8 mouse cellular contexts compared by ENCODE assay signal in the genomic region with DNA sequence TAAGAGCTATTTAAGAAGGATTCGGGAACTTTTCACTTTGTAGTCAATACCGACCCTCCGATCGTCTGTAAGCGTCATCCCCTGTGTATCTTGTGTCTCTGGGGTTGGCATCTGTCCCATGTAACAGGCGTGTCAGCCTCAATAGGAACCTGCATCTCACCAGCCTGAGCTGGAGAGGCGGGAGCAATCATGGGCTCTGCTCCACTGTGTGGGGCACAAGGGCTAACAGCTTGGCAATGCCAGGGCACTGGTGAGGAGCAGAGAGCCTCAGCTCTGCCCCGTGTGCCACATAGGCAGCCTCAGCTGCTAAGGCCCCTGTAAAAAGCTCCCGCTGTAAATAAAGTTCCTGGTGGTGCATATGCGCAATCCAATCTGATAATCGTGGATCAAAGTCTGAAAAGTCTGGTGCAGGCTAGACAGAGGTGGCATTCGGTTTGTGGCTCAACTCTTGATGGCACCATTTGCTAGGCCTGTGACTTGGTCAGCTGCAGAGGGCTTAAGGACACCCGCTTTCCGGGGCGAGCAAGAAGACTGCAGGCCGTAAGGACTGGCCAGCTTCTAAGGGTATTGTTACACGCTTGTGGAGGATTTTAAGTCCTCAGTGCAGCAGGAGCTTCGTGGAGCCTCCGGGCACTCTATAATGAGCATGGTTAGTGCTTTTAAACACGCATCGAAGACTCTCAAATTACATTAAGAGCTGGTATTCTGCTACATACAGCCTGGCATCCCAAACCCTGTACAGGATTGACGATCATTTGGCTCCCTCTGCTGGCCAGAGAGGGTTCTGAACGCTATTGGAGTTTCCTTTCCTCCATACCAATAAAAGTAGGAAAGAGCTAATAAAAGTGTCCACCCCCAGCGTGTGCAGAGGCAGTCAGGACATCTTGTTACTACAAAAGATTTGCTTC. TPM values are rescaled to one million over a fixed set of nuclear protein-coding genes. Genes with fewer than 3 reads are reported as not detected.
DNase-seq lines count a peak whose midpoint lies in the region; ATAC-seq and TF ChIP-seq lines count a peak whose summit lies in the region.

No protein-coding gene starts in this region.

- H3K4me1 ChIP-seq in hindbrain, postnatal 0 days (ENCODE audit: insufficient read depth, low read length), result 0 out of 2 replicates have a peak, but pooled peaks cover 5% of the 10 kb centered on the region

- no peaks in the 10 kb centered on the region for H3K36me3 ChIP-seq in hindbrain, postnatal 0 days (ENCODE audit: insufficient read depth, low read length)

- H3K27ac ChIP-seq in hindbrain, postnatal 0 days, result no peak overlapping the region

- H3K4me3 ChIP-seq in hindbrain, postnatal 0 days (ENCODE audit: low read length), result no peak overlapping the region

- peak; percentile 78 for ATAC-seq in hindbrain, postnatal 0 days
- ATAC-seq in megakaryocyte progenitor cell, adult 5-6 weeks (replicated peaks; ENCODE audit: poor library complexity), result peak; percentile 97

- H3K9me3 ChIP-seq in hindbrain, postnatal 0 days (ENCODE audit: low read length), result no peaks in the 10 kb centered on the region

- peak overlapping the region; percentile 18; the same call in 1 of the 2 replicates for H3K4me2 ChIP-seq in hindbrain, postnatal 0 days (ENCODE audit: low read depth, low read length)

- H3K9ac ChIP-seq in hindbrain, postnatal 0 days (replicated peaks; ENCODE audit: low read length), result no peak overlapping the region

- peak; percentile 58 for DNase-seq in WW6 (ENCODE audit: low read depth, low spot score)
- peak; percentile 77 to 83 for DNase-seq in cerebellum, postnatal 36 days
- DNase-seq in gastrocnemius, adult 18-20 months (ENCODE audit: low spot score), result peak; percentile 78
- DNase-seq in hindbrain, postnatal 0 days (ENCODE audit: low spot score), result peak; percentile 95
- peak; percentile 80 to 89 for DNase-seq in left cerebral cortex, adult 18-20 months (ENCODE audit: low spot score in 2 of 2)
- peak; percentile 73 for DNase-seq in right cerebral cortex, postnatal 25 days
- DNase-seq in urinary bladder, postnatal 36 days (ENCODE audit: low spot score in 2 of 2), result peak; percentile 58 to 81

- WGBS in hindbrain, postnatal 0 days, result 35% methylated on average over 24 of the region's 24 CpGs

- H3K27me3 ChIP-seq in hindbrain, postnatal 0 days (ENCODE audit: insufficient read depth, low read length), result no peaks in the 10 kb centered on the region

- TF ChIP-seq CTCF in hindbrain, postnatal 0 days (IDR thresholded peaks at IDR 0.05; ENCODE audit: low read depth), result peak; percentile 94

RNA-seq across cellular contexts. Expression of gene Cdc42ep4, which starts 59.2 kb away (rescaled TPM):
- total RNA-seq in gastrocnemius, adult 18-20 months (2021), result 1 to 10 TPM; 4.5 to 7.4 TPM
- total RNA-seq in hindbrain, postnatal 0 days (2014; rRNA removed), result 104 and 116 TPM in 2 replicates
- 55.7 and 56.4 TPM in 2 replicates for polyA plus RNA-seq in hindbrain, postnatal 0 days (2015; fragmentation: Nextera tagmentation; extraction: Ambion mirVana)
- total RNA-seq in left cerebral cortex, adult 18-20 months (2021), result 10 to 100 TPM; 26.6 to 28.8 TPM
- 10.0 and 10.3 TPM in 2 replicates for total RNA-seq in megakaryocyte progenitor cell, adult 5-6 weeks (2015)
- total RNA-seq in megakaryocyte progenitor cell, adult 5-6 weeks (2017), result 14.5 and 14.7 TPM in 2 replicates
